Mouse (Mus musculus): ENCODE measurements around the gene Nbr1. TPM values are rescaled to one million over a fixed set of nuclear protein-coding genes. Genes with fewer than 3 reads are reported as not detected.
"Not testable (repeated sequence)": the region's sequence is repeated elsewhere in the genome, so short reads cannot be mapped to it uniquely, and the experiment has no call there.

The Nbr1 gene
- polyA plus RNA-seq, 1 experiment from 2014 or later: 76.4 TPM

GRCm38 (mm10) chr11:101585805-101586204 lies 33.9 kb downstream of the Nbr1 start:
- no peak for ATAC-seq (replicated peaks; ENCODE audit: low FRiP score)
- H3K27ac ChIP-seq: no peak overlapping the region
- WGBS: 81% methylated on average over 4 of the region's 4 CpGs
- peaks cover 8% of the 10 kb centered on the region for H3K4me1 ChIP-seq
- H3K27me3 ChIP-seq: no peaks in the 10 kb centered on the region
- no peak overlapping the region for H3K4me3 ChIP-seq (replicated peaks)
- no peak overlapping the region for H3K9ac ChIP-seq
- H3K36me3 ChIP-seq: peaks cover 10% of the 10 kb centered on the region; the same call in 1 of the 2 replicates
- no peak overlapping the region for H3K4me2 ChIP-seq
- no peaks in the 10 kb centered on the region for H3K9me3 ChIP-seq (replicated peaks)

GRCm38 (mm10) chr11:101587676-101588075 lies 35.7 kb downstream of the Nbr1 start:
- no peak for ATAC-seq (replicated peaks; ENCODE audit: low FRiP score)
- 92% methylated on average over 10 of the region's 10 CpGs for WGBS

GRCm38 (mm10) chr11:101588868-101589267 lies 36.9 kb downstream of the Nbr1 start:
- no peak overlapping the region for H3K4me3 ChIP-seq (replicated peaks)
- H3K27me3 ChIP-seq: no peaks in the 10 kb centered on the region
- no peaks in the 10 kb centered on the region for H3K4me1 ChIP-seq
- peaks cover 5% of the 10 kb centered on the region; the same call in 1 of the 2 replicates for H3K36me3 ChIP-seq
- no peak overlapping the region for H3K4me2 ChIP-seq
- no peaks in the 10 kb centered on the region for H3K9me3 ChIP-seq (replicated peaks)
- no peak for ATAC-seq (replicated peaks; ENCODE audit: low FRiP score)
- no peak overlapping the region for H3K9ac ChIP-seq
- H3K27ac ChIP-seq: no peak overlapping the region
- WGBS: 90% methylated on average over 7 of the region's 7 CpGs

More at GRCm38 (mm10) chr11:101587676-101588075, 35.7 kb downstream of the Nbr1 start:
- H3K9ac ChIP-seq: no peak overlapping the region
- no peak overlapping the region for H3K4me3 ChIP-seq (replicated peaks)
- H3K36me3 ChIP-seq: peaks cover 5% of the 10 kb centered on the region; the same call in 1 of the 2 replicates
- H3K27me3 ChIP-seq: no peaks in the 10 kb centered on the region
- no peaks in the 10 kb centered on the region for H3K4me1 ChIP-seq
- no peak overlapping the region for H3K27ac ChIP-seq
- H3K4me2 ChIP-seq: no peak overlapping the region
- no peaks in the 10 kb centered on the region for H3K9me3 ChIP-seq (replicated peaks)

GRCm38 (mm10) chr11:101589444-101589843 lies 37.5 kb downstream of the Nbr1 start:
- ATAC-seq (replicated peaks; ENCODE audit: low FRiP score): no peak
- no peak overlapping the region for H3K4me2 ChIP-seq
- H3K36me3 ChIP-seq: peaks cover 5% of the 10 kb centered on the region; the same call in 1 of the 2 replicates
- H3K27ac ChIP-seq: no peak overlapping the region
- H3K27me3 ChIP-seq: no peaks in the 10 kb centered on the region
- H3K9me3 ChIP-seq (replicated peaks): no peaks in the 10 kb centered on the region
- no peak overlapping the region for H3K4me3 ChIP-seq (replicated peaks)
- no peaks in the 10 kb centered on the region for H3K4me1 ChIP-seq
- 28% methylated on average over 5 of the region's 5 CpGs for WGBS
- H3K9ac ChIP-seq: no peak overlapping the region

GRCm38 (mm10) chr11:101589989-101590624 lies 38.2 kb downstream of the Nbr1 start:
- Histone ChIP-seq H3K9me3 (replicated peaks) (no peaks in the 10 kb centered on the region), H3K27me3 (no peaks in the 10 kb centered on the region), H3K4me1 (no peaks in the 10 kb centered on the region), H3K4me2 (no peak overlapping the region), H3K36me3 (peaks cover 5% of the 10 kb centered on the region; the same call in 1 of the 2 replicates), H3K4me3 (replicated peaks) (no peak overlapping the region), H3K27ac (no peak overlapping the region), H3K9ac (no peak overlapping the region)
- ATAC-seq (replicated peaks; ENCODE audit: low FRiP score): no peak
- 77% methylated on average over 12 of the region's 12 CpGs for WGBS

- H3K9me3 ChIP-seq (replicated peaks): no peaks in the 10 kb centered on the region
- peaks cover 1% of the 10 kb centered on the region; the same call in 1 of the 2 replicates for H3K4me1 ChIP-seq
- no peak within 1 kb of the TSS for H3K9ac ChIP-seq
- no peak within 1 kb of the TSS for H3K4me2 ChIP-seq
- H3K36me3 ChIP-seq: no peaks in the 10 kb centered on the region
- no peak within 1 kb of the TSS for H3K27ac ChIP-seq
- no peak within 1 kb of the TSS for H3K4me3 ChIP-seq (replicated peaks)
- WGBS: 78% methylated on average over 6 of the region's 6 CpGs
- no peak for ATAC-seq (replicated peaks; ENCODE audit: low FRiP score)
- H3K27me3 ChIP-seq: 0 out of 2 replicates have a peak, but pooled peaks cover 10% of the 10 kb centered on the region
Observed at GRCm38 (mm10) chr11:101599156-101599555, 47.2 kb downstream of the Nbr1 start, which contains the start of gene Gm11634. Gm11634 (minus strand) TSS chr11:101599256.

- no peak for ATAC-seq (replicated peaks; ENCODE audit: low FRiP score)
- no peak overlapping the region for H3K4me2 ChIP-seq
- no peak overlapping the region for H3K9ac ChIP-seq
- H3K27ac ChIP-seq: no peak overlapping the region
- H3K9me3 ChIP-seq (replicated peaks): no peaks in the 10 kb centered on the region
- H3K36me3 ChIP-seq: no peaks in the 10 kb centered on the region
- WGBS: 10% methylated on average over 3 of the region's 3 CpGs
- peaks cover 6% of the 10 kb centered on the region; the same call in 1 of the 2 replicates for H3K4me1 ChIP-seq
- H3K27me3 ChIP-seq: 0 out of 2 replicates have a peak, but pooled peaks cover 10% of the 10 kb centered on the region
- H3K4me3 ChIP-seq (replicated peaks): no peak overlapping the region
Observed at GRCm38 (mm10) chr11:101602491-101602890, 50.5 kb downstream of the Nbr1 start.

GRCm38 (mm10) chr11:101604116-101604515 lies 52.2 kb downstream of the Nbr1 start:
- no peaks in the 10 kb centered on the region for H3K9me3 ChIP-seq (replicated peaks)
- H3K36me3 ChIP-seq: no peaks in the 10 kb centered on the region
- H3K9ac ChIP-seq: no peak overlapping the region
- H3K4me1 ChIP-seq: peaks cover 6% of the 10 kb centered on the region; the same call in 1 of the 2 replicates
- WGBS: 3% methylated on average over 3 of the region's 3 CpGs
- peak overlapping the region; percentile 53 for H3K4me2 ChIP-seq
- H3K27me3 ChIP-seq: 0 out of 2 replicates have a peak, but pooled peaks cover 8% of the 10 kb centered on the region
- ATAC-seq (replicated peaks; ENCODE audit: low FRiP score): no peak
- H3K4me3 ChIP-seq (replicated peaks): peak overlapping the region; percentile 29
- no peak overlapping the region for H3K27ac ChIP-seq

GRCm38 (mm10) chr11:101604531-101605453 lies 52.8 kb downstream of the Nbr1 start:
- not testable (repeated sequence) for H3K9me3 ChIP-seq (replicated peaks); H3K9ac ChIP-seq; H3K4me1 ChIP-seq; H3K27me3 ChIP-seq; H3K36me3 ChIP-seq
- WGBS: under 1% methylated on average over 30 of the region's 30 CpGs
- peak; percentile 88 for ATAC-seq (replicated peaks; ENCODE audit: low FRiP score)
- peak overlapping the region; percentile 29 for H3K4me3 ChIP-seq (replicated peaks)
- H3K27ac ChIP-seq: peak overlapping the region; percentile 75
- peak overlapping the region; percentile 53 for H3K4me2 ChIP-seq

- 83% methylated on average over 4 of the region's 4 CpGs for WGBS
- ATAC-seq (replicated peaks; ENCODE audit: low FRiP score); H3K27ac ChIP-seq; H3K27me3 ChIP-seq; H3K36me3 ChIP-seq; H3K9ac ChIP-seq; H3K4me2 ChIP-seq; H3K9me3 ChIP-seq (replicated peaks); H3K4me3 ChIP-seq (replicated peaks): not testable (repeated sequence)
- H3K4me1 ChIP-seq: peaks cover 13% of the 10 kb centered on the region
Observed at GRCm38 (mm10) chr11:101607134-101607533, 55.2 kb downstream of the Nbr1 start.

GRCm38 (mm10) chr11:101610445-101610844 lies 58.5 kb downstream of the Nbr1 start:
- 29% methylated on average over 11 of the region's 11 CpGs for WGBS
- ATAC-seq (replicated peaks; ENCODE audit: low FRiP score): no peak
- H3K27ac ChIP-seq: no peak overlapping the region
- peaks cover 7% of the 10 kb centered on the region for H3K4me1 ChIP-seq
- H3K36me3 ChIP-seq: no peaks in the 10 kb centered on the region
- H3K4me3 ChIP-seq (replicated peaks): no peak overlapping the region
- no peaks in the 10 kb centered on the region for H3K9me3 ChIP-seq (replicated peaks)
- no peak overlapping the region for H3K9ac ChIP-seq
- H3K4me2 ChIP-seq: peak overlapping the region; percentile 36
- H3K27me3 ChIP-seq: no peaks in the 10 kb centered on the region

- Histone ChIP-seq H3K4me1 (peaks cover 23% of the 10 kb centered on the region), H3K27ac (no peak overlapping the region), H3K27me3 (no peaks in the 10 kb centered on the region), H3K4me2 (no peak overlapping the region), H3K4me3 (replicated peaks) (no peak overlapping the region), H3K9ac (no peak overlapping the region), H3K9me3 (replicated peaks) (no peaks in the 10 kb centered on the region), H3K36me3 (no peaks in the 10 kb centered on the region)
- WGBS: 78% methylated on average over 6 of the region's 6 CpGs
- ATAC-seq (replicated peaks; ENCODE audit: low FRiP score): no peak
Observed at GRCm38 (mm10) chr11:101613596-101613995, 61.6 kb downstream of the Nbr1 start.

Data from kidney, embryonic 15.5 days (tissue).